Mouse (Mus musculus): ENCODE measurements around the gene Sytl2. TPM values are rescaled to one million over a fixed set of nuclear protein-coding genes. Genes with fewer than 3 reads are reported as not detected.

The Sytl2 gene
- polyA plus RNA-seq (2015; fragmentation: Nextera tagmentation; extraction: Ambion mirVana) = 4.1 and 4.2 TPM in 2 replicates

DNA sequence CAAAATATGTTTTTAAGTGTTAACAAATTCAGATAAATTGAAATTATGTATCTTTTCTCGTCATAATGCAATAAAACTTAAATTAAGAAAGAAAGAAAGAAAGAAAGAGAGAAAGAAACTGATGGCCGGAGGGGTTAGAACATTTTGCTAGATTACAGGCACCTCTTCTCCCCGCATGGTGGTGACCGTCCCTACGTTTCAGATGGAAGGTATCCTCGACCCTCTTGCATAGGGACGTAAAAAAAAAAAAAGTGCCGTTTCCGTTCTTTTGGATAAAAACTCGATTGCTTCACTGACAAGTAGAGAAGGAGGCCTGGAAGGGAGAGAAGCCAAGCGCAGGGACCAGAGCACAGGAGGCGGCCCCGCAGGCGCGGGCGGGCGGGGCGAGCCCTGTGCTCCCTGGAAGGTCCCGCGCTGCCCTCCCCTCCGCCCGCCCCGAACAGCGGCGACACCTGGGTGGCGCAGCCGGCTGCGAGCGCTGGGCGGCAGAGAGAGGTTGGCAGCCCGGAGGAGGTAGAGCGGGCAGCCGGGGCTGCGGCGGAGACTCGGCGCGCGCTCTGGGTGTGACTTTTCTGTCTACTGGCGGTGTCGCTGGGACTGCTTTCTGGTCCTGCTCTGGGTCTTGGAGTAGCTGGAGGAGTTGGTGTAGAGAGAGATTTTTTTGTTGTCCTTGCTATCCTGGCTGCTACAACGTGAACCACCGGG, at the start of gene Sytl2:
Gene Sytl2 (plus strand): TSS at position 311 of the 705 bp plus-strand sequence.
- Histone ChIP-seq H3K4me2 (peak within 1 kb of the TSS; percentile 96), H3K9ac (peak within 1 kb of the TSS; percentile 49), H3K27me3 (peaks cover 12% of the 10 kb centered on the region; the same call in 1 of the 2 replicates), H3K4me3 (peak within 1 kb of the TSS; percentile 47), H3K36me3 (no peaks in the 10 kb centered on the region), H3K4me1 (peaks cover 8% of the 10 kb centered on the region; the same call in 1 of the 2 replicates), H3K9me3 (no peaks in the 10 kb centered on the region), H3K27ac (no peak within 1 kb of the TSS)
- peak; percentile 82 for ATAC-seq (ENCODE audit: borderline replicate concordance, extremely low read depth, low FRiP score, low TSS enrichment)
- WGBS = under 1% methylated on average over 43 of the region's 43 CpGs

DNA sequence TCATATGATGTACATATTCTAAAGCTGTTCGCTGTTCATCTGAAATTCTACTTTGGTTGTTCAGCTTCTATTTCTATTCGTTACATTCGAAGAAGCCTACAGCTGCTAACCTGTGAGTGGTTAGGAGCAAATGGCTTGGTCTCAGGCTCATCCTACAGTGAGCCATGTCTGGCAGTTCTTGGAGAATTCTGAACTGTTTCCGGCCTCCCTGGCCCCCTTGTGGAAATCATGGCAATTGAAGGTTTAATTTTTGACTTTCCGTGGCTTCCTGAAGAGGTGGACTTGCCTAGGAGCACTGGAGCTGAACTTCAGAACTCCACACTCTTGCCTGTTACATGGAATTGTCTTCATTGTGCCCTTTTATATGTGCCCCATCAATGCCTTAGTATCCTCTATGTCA, 49.1 kb upstream of the Sytl2 start:
- no peak for ATAC-seq (ENCODE audit: borderline replicate concordance, extremely low read depth, low FRiP score, low TSS enrichment)
- WGBS = 65% methylated on average over 5 of the region's 5 CpGs
- Histone ChIP-seq H3K27ac (no peak overlapping the region), H3K9ac (no peak overlapping the region), H3K9me3 (no peaks in the 10 kb centered on the region), H3K27me3 (no peaks in the 10 kb centered on the region), H3K4me2 (no peak overlapping the region), H3K4me1 (no peaks in the 10 kb centered on the region), H3K4me3 (no peak overlapping the region), H3K36me3 (no peaks in the 10 kb centered on the region)

DNA sequence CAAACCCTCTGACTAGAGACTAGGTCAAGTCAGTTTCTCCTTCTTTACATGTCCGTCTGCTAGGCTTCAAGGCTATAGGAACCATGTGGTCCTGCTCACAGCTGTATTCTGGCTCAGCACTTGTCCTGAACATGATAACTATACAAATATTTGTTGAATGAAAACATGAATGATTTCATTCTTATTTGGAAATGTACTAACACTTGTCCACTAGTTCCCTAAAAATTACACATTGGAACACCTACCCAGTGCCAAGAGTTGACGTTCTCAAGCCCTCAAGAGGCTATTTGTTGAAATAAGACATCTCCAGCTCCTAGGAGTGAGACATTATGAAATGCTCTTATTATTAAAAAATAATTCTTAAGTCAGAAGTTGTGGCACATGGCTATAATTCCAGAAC, 43.4 kb upstream of the Sytl2 start:
- Histone ChIP-seq H3K36me3 (no peaks in the 10 kb centered on the region), H3K4me3 (no peak overlapping the region), H3K4me2 (no peak overlapping the region), H3K9me3 (no peaks in the 10 kb centered on the region), H3K27me3 (no peaks in the 10 kb centered on the region), H3K9ac (no peak overlapping the region), H3K4me1 (no peaks in the 10 kb centered on the region), H3K27ac (no peak overlapping the region)
- no peak for ATAC-seq (ENCODE audit: borderline replicate concordance, extremely low read depth, low FRiP score, low TSS enrichment)
- 50% methylated on average over 2 of the region's 2 CpGs for WGBS

DNA sequence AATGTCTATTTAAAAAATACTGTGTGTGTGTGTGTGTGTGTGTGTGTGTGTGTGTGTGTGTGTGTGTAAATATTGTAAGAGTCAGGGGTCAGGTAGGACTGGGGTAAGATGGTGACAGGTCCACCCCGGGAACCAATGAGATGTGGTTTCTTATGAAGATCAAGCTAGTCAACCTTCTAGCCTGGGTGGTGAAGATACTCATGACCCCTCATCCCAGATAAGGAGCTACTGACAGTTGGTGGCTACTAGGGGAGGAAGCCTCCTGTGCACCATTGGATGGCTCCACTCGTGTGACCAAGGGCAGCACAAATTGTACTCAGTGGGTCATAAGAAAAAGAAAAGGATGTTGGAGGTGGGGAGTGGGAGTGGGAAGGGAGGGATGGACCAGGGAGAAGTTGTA, 42.2 kb upstream of the Sytl2 start:
- Histone ChIP-seq H3K4me2 (no peak overlapping the region), H3K36me3 (no peaks in the 10 kb centered on the region), H3K9ac (no peak overlapping the region), H3K4me1 (no peaks in the 10 kb centered on the region), H3K9me3 (no peaks in the 10 kb centered on the region), H3K4me3 (no peak overlapping the region), H3K27ac (no peak overlapping the region), H3K27me3 (no peaks in the 10 kb centered on the region)
- no peak for ATAC-seq (ENCODE audit: borderline replicate concordance, extremely low read depth, low FRiP score, low TSS enrichment)
- 69% methylated on average over 2 of the region's 2 CpGs for WGBS

DNA sequence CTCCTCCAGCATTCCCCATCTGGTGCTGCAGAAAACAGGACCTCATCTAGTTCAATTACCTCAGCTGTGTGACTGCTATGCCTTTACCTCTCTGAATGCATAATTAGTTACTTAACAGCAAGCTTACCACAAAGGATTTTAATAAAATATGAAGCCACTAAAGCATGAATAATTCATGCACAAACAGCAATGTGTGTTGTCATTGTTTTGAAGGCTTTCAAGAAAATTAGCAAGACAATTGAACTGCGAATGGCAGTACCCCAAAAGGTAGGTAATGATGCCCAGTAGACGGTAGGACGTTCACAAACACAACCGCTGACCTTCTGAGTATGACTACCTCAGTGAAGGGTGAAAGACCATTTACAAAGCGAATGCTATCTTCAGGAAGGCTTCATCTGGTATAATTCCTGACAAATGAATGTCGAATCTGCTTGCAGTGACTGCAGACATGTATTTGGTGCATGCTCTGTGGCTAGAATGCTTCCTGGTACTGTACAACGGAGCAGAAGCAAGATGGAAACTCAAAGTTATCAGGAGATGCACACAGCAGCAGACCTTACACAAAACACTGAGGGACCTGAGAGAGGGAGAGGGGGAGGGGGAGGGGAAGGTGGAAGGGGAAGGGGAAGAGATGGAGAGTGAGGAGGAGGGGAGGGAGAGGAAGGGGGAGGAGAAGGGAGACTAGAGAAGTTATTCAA, 40.0 kb upstream of the Sytl2 start:
- no peaks in the 10 kb centered on the region for H3K36me3 ChIP-seq
- ATAC-seq (ENCODE audit: borderline replicate concordance, extremely low read depth, low FRiP score, low TSS enrichment) = no peak

DNA sequence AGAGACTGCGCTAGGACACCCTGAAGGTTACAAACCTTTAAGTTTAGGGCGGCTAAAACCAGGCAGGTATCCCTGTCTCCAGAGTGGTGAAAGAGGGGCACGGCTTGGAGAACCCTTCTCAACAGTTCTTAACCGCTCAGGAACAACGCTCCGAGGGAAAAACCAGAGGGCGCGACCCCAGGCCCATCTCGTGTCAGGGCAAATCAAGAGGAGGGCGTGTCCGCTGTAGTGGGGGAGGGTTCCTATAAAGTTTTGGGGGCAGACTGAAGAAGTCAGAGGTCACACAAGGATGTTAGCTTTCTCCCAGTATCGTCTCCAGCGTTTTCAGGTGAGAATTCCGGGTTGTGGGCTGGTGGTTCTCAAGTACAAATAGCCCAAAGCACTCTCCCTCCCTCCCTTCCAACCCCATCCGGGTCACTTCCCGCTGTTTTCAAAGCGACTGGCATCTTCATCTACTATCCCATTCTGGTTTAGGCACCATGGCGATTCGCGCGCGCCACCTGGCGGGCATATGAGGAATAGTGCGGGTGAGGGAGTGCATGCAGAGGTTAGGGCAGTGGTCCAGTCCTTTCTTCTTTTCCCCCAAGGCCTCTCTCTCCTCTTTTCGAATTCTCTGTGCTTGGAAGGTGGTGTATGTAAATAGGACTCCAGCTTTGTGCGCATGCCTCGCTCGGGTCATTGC, 36.6 kb upstream of the Sytl2 start, which contains the start of gene Ccdc83:
Gene Ccdc83 (minus strand): TSS at position 489 of the 682 bp plus-strand sequence.
- Histone ChIP-seq H3K36me3 (no peaks in the 10 kb centered on the region), H3K27ac (no peak within 1 kb of the TSS), H3K4me1 (peaks cover 4% of the 10 kb centered on the region), H3K4me3 (peak within 1 kb of the TSS; percentile 25), H3K9ac (no peak within 1 kb of the TSS), H3K9me3 (no peaks in the 10 kb centered on the region), H3K27me3 (no peaks in the 10 kb centered on the region), H3K4me2 (peak within 1 kb of the TSS; percentile 59)
- 5% methylated on average over 28 of the region's 28 CpGs for WGBS
- ATAC-seq (ENCODE audit: borderline replicate concordance, extremely low read depth, low FRiP score, low TSS enrichment) = peak; percentile 85

More for the DNA sequence above, 40.0 kb upstream of the Sytl2 start:
- 38% methylated on average over 7 of the region's 7 CpGs for WGBS
- Histone ChIP-seq H3K27me3 (no peaks in the 10 kb centered on the region), H3K9me3 (no peaks in the 10 kb centered on the region), H3K4me3 (no peak overlapping the region), H3K27ac (no peak overlapping the region), H3K9ac (no peak overlapping the region), H3K4me2 (no peak overlapping the region), H3K4me1 (peaks cover 4% of the 10 kb centered on the region)

DNA sequence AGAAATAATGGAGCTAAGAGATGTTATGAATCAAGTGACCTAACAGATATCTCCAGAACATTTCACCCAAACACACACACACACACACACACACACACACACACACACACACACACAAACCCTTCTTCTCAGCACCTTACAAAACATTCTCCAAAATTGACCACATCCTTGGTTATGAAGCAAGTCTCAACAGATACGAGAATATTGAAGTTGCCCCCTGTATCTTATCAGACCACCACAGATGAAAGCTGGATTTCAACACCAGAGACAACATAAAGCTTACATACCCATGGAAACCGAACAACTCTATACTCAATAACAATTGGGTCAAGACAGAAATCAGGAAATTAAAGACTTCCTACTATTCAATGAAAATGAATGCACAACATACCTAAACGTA, 31.9 kb upstream of the Sytl2 start:
- H3K36me3 ChIP-seq = no peaks in the 10 kb centered on the region
- no peak overlapping the region for H3K4me2 ChIP-seq
- no peak overlapping the region for H3K27ac ChIP-seq
- H3K4me1 ChIP-seq = peaks cover 3% of the 10 kb centered on the region
- no peaks in the 10 kb centered on the region for H3K27me3 ChIP-seq
- no peak overlapping the region for H3K9ac ChIP-seq
- no peaks in the 10 kb centered on the region for H3K9me3 ChIP-seq
- ATAC-seq (ENCODE audit: borderline replicate concordance, extremely low read depth, low FRiP score, low TSS enrichment) = no peak
- no peak overlapping the region for H3K4me3 ChIP-seq
- WGBS = 67% methylated on average over 3 of the region's 3 CpGs

DNA sequence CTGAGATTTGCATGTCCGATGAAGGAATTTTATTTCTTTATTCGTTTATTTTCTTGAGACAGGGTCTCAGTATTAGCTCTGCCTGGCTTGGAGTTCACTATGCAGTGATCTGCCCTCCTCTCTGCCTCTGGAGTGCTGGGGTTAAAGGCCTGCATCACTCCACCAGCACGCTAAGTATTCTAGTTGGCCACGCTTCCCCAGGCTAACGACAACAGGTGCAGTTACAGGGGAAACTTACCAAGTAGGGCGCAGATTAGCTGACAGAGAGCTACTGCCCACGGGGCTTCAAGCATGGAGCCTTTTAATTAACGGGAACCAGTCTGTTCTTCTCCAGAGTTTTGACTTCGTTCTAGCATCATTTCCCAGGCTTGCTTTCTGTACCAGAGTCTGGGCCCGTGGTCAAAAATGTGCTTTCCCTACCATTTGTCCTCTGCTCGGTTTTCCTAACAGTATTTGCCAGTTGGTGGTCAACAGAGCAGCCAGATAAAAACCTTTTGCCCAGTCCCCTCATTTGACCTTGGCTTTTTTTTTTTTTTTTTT, 27.4 kb upstream of the Sytl2 start:
- H3K36me3 ChIP-seq = no peaks in the 10 kb centered on the region
- ATAC-seq (ENCODE audit: borderline replicate concordance, extremely low read depth, low FRiP score, low TSS enrichment) = no peak
- H3K4me1 ChIP-seq = peaks cover 4% of the 10 kb centered on the region; the same call in 1 of the 2 replicates
- no peak overlapping the region for H3K4me3 ChIP-seq
- H3K9ac ChIP-seq = no peak overlapping the region
- H3K27ac ChIP-seq = no peak overlapping the region
- 55% methylated on average over 11 of the region's 11 CpGs for WGBS
- H3K4me2 ChIP-seq = no peak overlapping the region
- no peaks in the 10 kb centered on the region for H3K27me3 ChIP-seq
- no peaks in the 10 kb centered on the region for H3K9me3 ChIP-seq

DNA sequence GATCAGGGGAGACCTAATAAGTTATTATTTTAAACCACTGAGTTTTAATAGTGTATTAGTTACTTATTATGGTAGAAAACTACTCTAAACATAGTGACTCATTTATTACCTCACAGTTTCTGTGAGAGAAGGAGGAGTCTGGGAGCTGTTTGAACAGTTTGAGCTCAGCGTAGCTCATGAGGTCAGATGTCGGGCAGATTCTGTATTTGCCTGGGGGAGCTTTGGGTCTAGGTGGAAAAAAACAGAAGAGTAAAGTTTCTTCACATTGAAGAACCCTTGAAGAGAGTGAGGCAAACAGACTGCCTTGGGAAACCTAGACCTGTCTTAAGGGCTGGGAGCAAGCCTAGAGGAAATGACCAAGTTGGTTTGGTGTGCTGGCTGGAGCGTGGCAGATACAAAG, 24.8 kb upstream of the Sytl2 start:
- WGBS = 39% methylated on average over 3 of the region's 3 CpGs
- Histone ChIP-seq H3K4me1 (peaks cover 4% of the 10 kb centered on the region; the same call in 1 of the 2 replicates), H3K27ac (no peak overlapping the region), H3K9ac (no peak overlapping the region), H3K4me3 (no peak overlapping the region), H3K27me3 (no peaks in the 10 kb centered on the region), H3K36me3 (no peaks in the 10 kb centered on the region), H3K9me3 (no peaks in the 10 kb centered on the region), H3K4me2 (no peak overlapping the region)
- peak; percentile 40; the same call in 1 of the 2 replicates for ATAC-seq (ENCODE audit: borderline replicate concordance, extremely low read depth, low FRiP score, low TSS enrichment)

DNA sequence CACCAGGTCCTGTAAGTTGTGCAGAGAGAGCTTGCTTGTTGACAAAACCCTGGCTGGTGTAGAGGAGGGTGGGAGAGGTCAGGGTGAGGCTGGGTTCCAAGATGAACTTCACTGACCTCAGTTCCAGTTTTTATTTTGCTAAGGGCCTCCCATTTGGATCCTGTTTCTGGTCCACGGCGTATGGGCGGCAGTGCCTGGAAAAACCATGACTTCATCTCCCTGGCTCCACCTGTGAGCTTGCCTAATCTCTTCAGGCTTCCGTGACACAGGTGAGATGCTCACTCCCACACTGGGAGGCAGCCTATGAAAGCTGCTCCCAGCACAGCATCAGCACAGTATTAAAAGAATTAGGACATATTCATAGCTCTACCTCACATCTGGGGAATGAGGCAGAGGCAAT, 24.3 kb upstream of the Sytl2 start:
- H3K4me2 ChIP-seq = no peak overlapping the region
- H3K27ac ChIP-seq = no peak overlapping the region
- no peaks in the 10 kb centered on the region for H3K9me3 ChIP-seq
- H3K27me3 ChIP-seq = no peaks in the 10 kb centered on the region
- H3K9ac ChIP-seq = no peak overlapping the region
- H3K4me1 ChIP-seq = peaks cover 4% of the 10 kb centered on the region; the same call in 1 of the 2 replicates
- no peak overlapping the region for H3K4me3 ChIP-seq
- 56% methylated on average over 4 of the region's 4 CpGs for WGBS
- no peaks in the 10 kb centered on the region for H3K36me3 ChIP-seq
- ATAC-seq (ENCODE audit: borderline replicate concordance, extremely low read depth, low FRiP score, low TSS enrichment) = no peak

DNA sequence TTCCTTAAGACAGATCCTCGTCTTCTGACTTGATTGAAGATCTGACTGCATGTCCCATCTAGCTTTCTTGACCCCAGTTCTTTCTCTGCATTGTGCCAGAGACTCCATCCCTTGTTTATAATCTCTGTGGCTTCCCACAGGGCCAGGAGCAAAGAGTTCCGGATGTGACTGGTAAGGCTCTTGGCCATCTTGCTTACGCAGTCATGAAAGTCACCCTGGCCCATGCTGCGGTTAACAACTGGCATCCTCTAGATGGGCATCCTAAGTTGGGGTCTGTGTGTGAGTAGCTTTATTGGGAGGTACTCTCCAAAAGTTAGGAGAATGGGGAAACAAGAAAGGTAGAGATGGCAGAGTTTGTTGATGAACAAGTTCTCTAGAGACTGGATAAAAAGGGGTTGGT, 22.9 kb upstream of the Sytl2 start:
- ATAC-seq (ENCODE audit: borderline replicate concordance, extremely low read depth, low FRiP score, low TSS enrichment) = no peak
- 83% methylated on average over 4 of the region's 4 CpGs for WGBS
- Histone ChIP-seq H3K27ac (no peak overlapping the region), H3K4me2 (no peak overlapping the region), H3K27me3 (no peaks in the 10 kb centered on the region), H3K36me3 (no peaks in the 10 kb centered on the region), H3K4me1 (peaks cover 4% of the 10 kb centered on the region; the same call in 1 of the 2 replicates), H3K4me3 (no peak overlapping the region), H3K9me3 (no peaks in the 10 kb centered on the region), H3K9ac (no peak overlapping the region)

Data from lung, embryonic 15.5 days (tissue).